Mouse (Mus musculus) heart, embryonic 11.5 days (tissue): ENCODE measurements around the gene Tas1r3. TPM values are rescaled to one million over a fixed set of nuclear protein-coding genes. Genes with fewer than 3 reads are reported as not detected.

Source experiments
- ATAC-seq: fragments of 200-750 bp; cut with Nextera tagmentation; replicated peaks from 2 replicates; pipeline ENCODE4 v1.8.0; 2017; ENCODE audit warnings: moderate library complexity; ENCODE audit not compliant: insufficient number of reproducible peaks, low FRiP score, low TSS enrichment
- H3K27ac ChIP-seq: fragments of 300-500 bp; sonication (generic); 2 replicates; pipeline ENCODE4 v1.5.1; 2014; ENCODE audit warnings: mild to moderate bottlenecking, low read depth, low read length
- H3K27me3 ChIP-seq: fragments of 300-500 bp; sonication (generic); 2 replicates; pipeline ENCODE4 v1.6.1; 2014; ENCODE audit warnings: mild to moderate bottlenecking, low read length, mixed read lengths; ENCODE audit not compliant: control insufficient read depth, insufficient read depth
- H3K36me3 ChIP-seq: fragments of 300-500 bp; sonication (generic); 2 replicates; pipeline ENCODE4 v1.6.1; 2014; ENCODE audit warnings: mild to moderate bottlenecking, low read length, moderate library complexity, mixed read lengths; ENCODE audit not compliant: control insufficient read depth, insufficient read depth
- H3K4me1 ChIP-seq: fragments of 300-500 bp; sonication (generic); 2 replicates; pipeline ENCODE4 v1.6.1; 2014; ENCODE audit warnings: low read length; ENCODE audit not compliant: control insufficient read depth, insufficient read depth
- H3K4me2 ChIP-seq: fragments of 300-500 bp; sonication (generic); 2 replicates; pipeline ENCODE4 v1.6.1; 2014; ENCODE audit warnings: mild to moderate bottlenecking, moderate library complexity
- H3K4me3 ChIP-seq: fragments of 300-500 bp; sonication (generic); 2 replicates; pipeline ENCODE4 v1.5.1; 2014; ENCODE audit warnings: low read depth, low read length
- H3K9ac ChIP-seq: fragments of 300-500 bp; sonication (generic); 2 replicates; pipeline ENCODE4 v1.6.1; 2014; ENCODE audit warnings: mild to moderate bottlenecking, low read depth, low read length, moderate library complexity
- H3K9me3 ChIP-seq: fragments of 300-500 bp; sonication (generic); replicated peaks from 2 replicates; pipeline ENCODE4 v1.6.1; 2016; ENCODE audit warnings: low read length; ENCODE audit not compliant: control insufficient read depth
- WGBS: fragments of 180-500 bp; shearing (Covaris S2); extraction: QIAGEN DNeasy Blood & Tissue Kit; methylation state at CpG from one replicate; pipeline ENCODE4 v1.1.7; 2014; ENCODE audit not compliant: insufficient replicate concordance; 5-methylcytosine and 5-hydroxymethylcytosine counted together
- polyA plus RNA-seq: library from polyadenylated mRNA; unstranded; fragments of >200 nt; fragmentation: Nextera tagmentation; extraction: Ambion mirVana; gene quantifications from 2 replicates; pipeline ENCODE4 v1.2.1, GENCODE M21; 2014

The Tas1r3 gene
- polyA plus RNA-seq, 1 experiment from 2014 or later, result 0.11 TPM

- Histone ChIP-seq H3K9me3 (no peaks in the 10 kb centered on the region), H3K4me3 (no peak overlapping the region), H3K9ac (no peak overlapping the region), H3K36me3 (peaks cover 29% of the 10 kb centered on the region), H3K4me1 (no peaks in the 10 kb centered on the region), H3K27ac (peak overlapping the region; percentile 89), H3K4me2 (no peak overlapping the region), H3K27me3 (no peaks in the 10 kb centered on the region)
- 55% methylated on average over 3 of the region's 3 CpGs for WGBS
- 0 out of 2 replicates have a peak, but pooled peaks have one; percentile 39 for ATAC-seq
These were observed 20.4 kb upstream of the Tas1r3 start for GRCm38 (mm10) chr4:155883587-155883986.

GRCm38 (mm10) chr4:155871404-155871803 lies 8.2 kb upstream of the Tas1r3 start:
- Histone ChIP-seq H3K4me3 (no peak overlapping the region), H3K9ac (no peak overlapping the region)

GRCm38 (mm10) chr4:155869317-155870033 lies 6.3 kb upstream of the Tas1r3 start, which contains the start of the genes Cptp and Ints11:
Gene Cptp, minus strand, starts transcription at chr4:155869440.
Gene Ints11, plus strand, starts transcription at chr4:155869546.
- H3K27me3 ChIP-seq, result no peaks in the 10 kb centered on the region
- ATAC-seq, result peak; percentile 95
- H3K4me2 ChIP-seq, result peak within 1 kb of the TSS; percentile 88
- no peaks in the 10 kb centered on the region for H3K9me3 ChIP-seq
- peak within 1 kb of the TSS; percentile 81 for H3K9ac ChIP-seq
- peaks cover 21% of the 10 kb centered on the region for H3K36me3 ChIP-seq
- H3K4me3 ChIP-seq, result peak within 1 kb of the TSS; percentile 67
- H3K27ac ChIP-seq, result peak within 1 kb of the TSS; percentile 32; the same call in 1 of the 2 replicates
- H3K4me1 ChIP-seq, result 0 out of 2 replicates have a peak, but pooled peaks cover 3% of the 10 kb centered on the region
- under 1% methylated on average over 63 of the region's 63 CpGs for WGBS

More at GRCm38 (mm10) chr4:155871404-155871803, 8.2 kb upstream of the Tas1r3 start:
- peaks cover 25% of the 10 kb centered on the region for H3K36me3 ChIP-seq
- H3K4me2 ChIP-seq, result no peak overlapping the region
- no peak overlapping the region for H3K27ac ChIP-seq
- H3K9me3 ChIP-seq, result no peaks in the 10 kb centered on the region
- whole genome bisulfite sequencing, result 91% methylated on average over 7 of the region's 7 CpGs
- H3K4me1 ChIP-seq, result 0 out of 2 replicates have a peak, but pooled peaks cover 3% of the 10 kb centered on the region
- no peak for ATAC-seq
- no peaks in the 10 kb centered on the region for H3K27me3 ChIP-seq

GRCm38 (mm10) chr4:155868614-155869298 lies 5.6 kb upstream of the Tas1r3 start:
- H3K36me3 ChIP-seq, result peaks cover 16% of the 10 kb centered on the region
- peak; percentile 31; the same call in 1 of the 2 replicates for ATAC-seq
- 0 out of 2 replicates have a peak, but pooled peaks cover 3% of the 10 kb centered on the region for H3K4me1 ChIP-seq
- H3K9ac ChIP-seq, result peak overlapping the region; percentile 73
- H3K4me2 ChIP-seq, result peak overlapping the region; percentile 88
- H3K27ac ChIP-seq, result no peak overlapping the region
- H3K9me3 ChIP-seq, result no peaks in the 10 kb centered on the region
- WGBS, result 8% methylated on average over 22 of the region's 22 CpGs
- H3K27me3 ChIP-seq, result no peaks in the 10 kb centered on the region
- H3K4me3 ChIP-seq, result peak overlapping the region; percentile 67

- no peak for ATAC-seq
- WGBS, result 88% methylated on average over 7 of the region's 7 CpGs
- Histone ChIP-seq H3K4me1 (no peaks in the 10 kb centered on the region), H3K36me3 (peaks cover 13% of the 10 kb centered on the region), H3K4me2 (no peak overlapping the region), H3K27ac (no peak overlapping the region), H3K9ac (no peak overlapping the region), H3K27me3 (no peaks in the 10 kb centered on the region), H3K9me3 (no peaks in the 10 kb centered on the region), H3K4me3 (no peak overlapping the region)
These were observed 1.4 kb downstream of the Tas1r3 start for GRCm38 (mm10) chr4:155861787-155862186.

GRCm38 (mm10) chr4:155859318-155859717 lies 3.8 kb downstream of the Tas1r3 start:
- Histone ChIP-seq H3K9ac (no peak overlapping the region), H3K4me1 (no peaks in the 10 kb centered on the region), H3K4me2 (no peak overlapping the region), H3K36me3 (peaks cover 20% of the 10 kb centered on the region), H3K27ac (no peak overlapping the region), H3K4me3 (no peak overlapping the region), H3K27me3 (no peaks in the 10 kb centered on the region), H3K9me3 (no peaks in the 10 kb centered on the region)
- 17% methylated on average over 13 of the region's 13 CpGs for WGBS
- no peak for ATAC-seq

GRCm38 (mm10) chr4:155856881-155857280 lies 6.3 kb downstream of the Tas1r3 start:
- Histone ChIP-seq H3K27ac (no peak overlapping the region), H3K9ac (no peak overlapping the region), H3K9me3 (no peaks in the 10 kb centered on the region), H3K36me3 (peaks cover 20% of the 10 kb centered on the region), H3K4me2 (no peak overlapping the region), H3K4me3 (no peak overlapping the region), H3K4me1 (no peaks in the 10 kb centered on the region), H3K27me3 (no peaks in the 10 kb centered on the region)
- ATAC-seq, result no peak
- WGBS, result 56% methylated on average over 3 of the region's 3 CpGs

GRCm38 (mm10) chr4:155856071-155856470 lies 7.1 kb downstream of the Tas1r3 start:
- Histone ChIP-seq H3K27me3 (no peaks in the 10 kb centered on the region), H3K9ac (no peak overlapping the region), H3K9me3 (no peaks in the 10 kb centered on the region), H3K4me2 (no peak overlapping the region), H3K36me3 (peaks cover 20% of the 10 kb centered on the region), H3K4me3 (no peak overlapping the region), H3K27ac (no peak overlapping the region), H3K4me1 (no peaks in the 10 kb centered on the region)
- ATAC-seq, result no peak
- 92% methylated on average over 12 of the region's 12 CpGs for WGBS
